Mouse (Mus musculus) small intestine, adult 2 months (tissue): ENCODE data around the gene Lrrc8d. TPM values are rescaled to one million over a fixed set of nuclear protein-coding genes. Genes with fewer than 3 reads are reported as not detected.
"Not testable (repeated sequence)": the region's sequence is repeated elsewhere in the genome, so short reads cannot be mapped to it uniquely, and the experiment has no call there.

Experiments
- H3K27ac ChIP-seq: fragments of 200-500 bp; 2 replicates; pipeline ENCODE4 v1.5.1; 2012; ENCODE audit warnings: low read depth, low read length, control low read depth, inconsistent platforms; ENCODE audit not compliant: insufficient read depth
- H3K27me3 ChIP-seq: fragments of 200-500 bp; 2 replicates; pipeline ENCODE4 v1.6.1; 2012; ENCODE audit warnings: mild to moderate bottlenecking, moderate library complexity, low read length, inconsistent platforms; ENCODE audit not compliant: control insufficient read depth, insufficient read depth
- H3K36me3 ChIP-seq: fragments of 200-500 bp; 2 replicates; pipeline ENCODE4 v1.6.1; 2012; ENCODE audit warnings: mild to moderate bottlenecking, low read length, control low read depth, inconsistent platforms; ENCODE audit not compliant: control insufficient read depth, insufficient read depth
- H3K4me1 ChIP-seq: fragments of 200-500 bp; 2 replicates; pipeline ENCODE4 v1.6.1; 2012; ENCODE audit warnings: low read length, inconsistent platforms, mixed read lengths; ENCODE audit not compliant: control insufficient read depth, insufficient read depth, insufficient read length
- H3K4me3 ChIP-seq: fragments of 200-500 bp; 2 replicates; pipeline ENCODE4 v1.5.1; 2012; ENCODE audit warnings: low read depth, mild to moderate bottlenecking, control low read depth, inconsistent platforms, low read length, moderate library complexity
- CTCF ChIP-seq: fragments of 200-500 bp; IDR thresholded peaks from 2 replicates; pipeline ENCODE4 v1.5.1; 2012; ENCODE audit warnings: low read depth, mild to moderate bottlenecking, control low read depth, inconsistent platforms, low read length, moderate library complexity, mixed read lengths; ENCODE audit not compliant: insufficient replicate concordance, insufficient read length; ENCODE audit errors: extremely low read depth
- POLR2A ChIP-seq: fragments of 200-500 bp; IDR thresholded peaks from 2 replicates; pipeline ENCODE4 v1.6.1; 2012; ENCODE audit warnings: low read depth, mild to moderate bottlenecking, control low read depth, inconsistent platforms, low read length, moderate library complexity
- WGBS: fragments of 180-500 bp; shearing (Covaris S2); methylation state at CpG from one replicate; pipeline ENCODE4 v1.1.7; 2018; 5-methylcytosine and 5-hydroxymethylcytosine counted together
- polyA plus RNA-seq: library from polyadenylated mRNA; depleted of rRNA; stranded (reverse); fragments of >200 nt; gene quantifications from 2 replicates; pipeline ENCODE4 v1.2.3, GENCODE M21; 2012

Lrrc8d gene
- polyA plus RNA-seq, 1 experiment: 16.6 TPM

DNA sequence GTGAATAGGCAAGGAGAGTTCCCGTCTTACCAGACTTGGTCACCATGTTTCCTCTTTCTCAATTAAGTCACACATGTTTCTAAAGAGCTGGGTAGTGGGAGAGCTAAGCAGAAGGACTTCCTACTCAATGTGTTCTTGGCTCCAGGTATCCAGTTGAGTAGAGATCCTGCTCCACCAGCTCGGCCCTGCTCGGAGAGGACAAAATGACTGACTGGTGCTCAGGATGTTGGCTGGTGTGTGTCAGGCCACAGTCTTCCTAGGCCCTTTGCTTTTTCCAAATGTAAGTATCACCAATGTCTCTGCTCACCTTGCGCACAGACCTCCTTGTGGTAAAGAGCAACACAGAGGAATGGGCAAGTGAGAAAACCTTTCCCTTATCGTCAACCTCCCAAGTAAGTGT, 161.8 kb downstream of the Lrrc8d start:
- H3K4me1 ChIP-seq: peaks cover 5% of the 10 kb centered on the region; the same call in 1 of the 2 replicates
- TF ChIP-seq CTCF: no peak
- no peak overlapping the region for H3K27ac ChIP-seq
- no peak overlapping the region for H3K4me3 ChIP-seq
- no peaks in the 10 kb centered on the region for H3K27me3 ChIP-seq
- H3K36me3 ChIP-seq: no peaks in the 10 kb centered on the region
- 94% methylated on average over 5 of the region's 5 CpGs for WGBS

- not testable (repeated sequence) for H3K27ac ChIP-seq, H3K27me3 ChIP-seq, H3K4me1 ChIP-seq, H3K4me3 ChIP-seq, H3K36me3 ChIP-seq
- WGBS: 78% methylated on average over 5 of the region's 5 CpGs
These were observed 165.4 kb downstream of the Lrrc8d start for GRCm38 (mm10) chr5:105865110-105865628.

DNA sequence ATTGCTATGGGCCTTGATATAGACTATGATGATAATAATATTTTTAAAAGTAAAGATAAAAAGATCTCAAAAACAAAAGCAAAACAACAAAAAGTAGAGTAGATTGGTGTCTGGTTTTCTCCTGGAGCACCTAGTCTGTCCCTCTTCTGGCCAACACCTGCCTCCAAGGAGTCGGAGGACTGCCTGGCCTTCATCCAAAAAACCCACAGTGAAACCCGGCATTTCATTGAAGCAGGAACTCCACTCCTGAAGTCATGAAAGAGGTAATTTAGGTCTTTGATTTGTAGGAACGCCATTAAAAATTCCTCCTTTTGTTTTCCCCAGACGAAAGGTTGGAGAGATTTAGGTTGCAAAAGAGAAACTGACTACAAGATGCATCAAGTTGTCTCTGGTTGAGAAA, 167.7 kb downstream of the Lrrc8d start:
- Histone ChIP-seq H3K27ac (no peak overlapping the region), H3K36me3 (no peaks in the 10 kb centered on the region), H3K27me3 (no peaks in the 10 kb centered on the region), H3K4me1 (no peaks in the 10 kb centered on the region), H3K4me3 (no peak overlapping the region)
- whole genome bisulfite sequencing: 15% methylated on average over 4 of the region's 4 CpGs
- TF ChIP-seq POLR2A (no peak), CTCF (no peak)

GRCm38 (mm10) chr5:105867841-105868447, 168.2 kb downstream of the Lrrc8d start:
- 57% methylated on average over 16 of the region's 16 CpGs for WGBS
- H3K4me3 ChIP-seq: no peak overlapping the region
- TF ChIP-seq CTCF: no peak
- TF ChIP-seq POLR2A: no peak
- no peak overlapping the region for H3K27ac ChIP-seq
- H3K36me3 ChIP-seq: no peaks in the 10 kb centered on the region
- H3K27me3 ChIP-seq: no peaks in the 10 kb centered on the region
- 0 out of 2 replicates have a peak, but pooled peaks cover 1% of the 10 kb centered on the region for H3K4me1 ChIP-seq

- Histone ChIP-seq H3K27ac (no peak overlapping the region), H3K4me3 (no peak overlapping the region), H3K27me3 (no peaks in the 10 kb centered on the region), H3K4me1 (0 out of 2 replicates have a peak, but pooled peaks cover 2% of the 10 kb centered on the region), H3K36me3 (no peaks in the 10 kb centered on the region)
- 26% methylated on average over 3 of the region's 3 CpGs for WGBS
- TF ChIP-seq CTCF (peak; percentile 83; the same call in 1 of the 2 replicates), POLR2A (no peak)
These were observed 168.8 kb downstream of the Lrrc8d start for GRCm38 (mm10) chr5:105868593-105868992.

- TF ChIP-seq POLR2A: no peak
- TF ChIP-seq CTCF: no peak
- WGBS: 91% methylated on average over 7 of the region's 7 CpGs
- no peaks in the 10 kb centered on the region for H3K27me3 ChIP-seq
- 0 out of 2 replicates have a peak, but pooled peaks cover 2% of the 10 kb centered on the region for H3K4me1 ChIP-seq
- H3K36me3 ChIP-seq: no peaks in the 10 kb centered on the region
- H3K4me3 ChIP-seq: no peak overlapping the region
- no peak overlapping the region for H3K27ac ChIP-seq
These were observed 170.0 kb downstream of the Lrrc8d start for GRCm38 (mm10) chr5:105869739-105870138.

GRCm38 (mm10) chr5:105871140-105871539, 171.4 kb downstream of the Lrrc8d start:
- TF ChIP-seq CTCF: no peak
- TF ChIP-seq POLR2A: no peak
- Histone ChIP-seq H3K4me1 (peaks cover 9% of the 10 kb centered on the region; the same call in 1 of the 2 replicates), H3K27ac (no peak overlapping the region), H3K27me3 (no peaks in the 10 kb centered on the region), H3K4me3 (no peak overlapping the region), H3K36me3 (no peaks in the 10 kb centered on the region)
- 80% methylated on average over 3 of the region's 3 CpGs for WGBS

DNA sequence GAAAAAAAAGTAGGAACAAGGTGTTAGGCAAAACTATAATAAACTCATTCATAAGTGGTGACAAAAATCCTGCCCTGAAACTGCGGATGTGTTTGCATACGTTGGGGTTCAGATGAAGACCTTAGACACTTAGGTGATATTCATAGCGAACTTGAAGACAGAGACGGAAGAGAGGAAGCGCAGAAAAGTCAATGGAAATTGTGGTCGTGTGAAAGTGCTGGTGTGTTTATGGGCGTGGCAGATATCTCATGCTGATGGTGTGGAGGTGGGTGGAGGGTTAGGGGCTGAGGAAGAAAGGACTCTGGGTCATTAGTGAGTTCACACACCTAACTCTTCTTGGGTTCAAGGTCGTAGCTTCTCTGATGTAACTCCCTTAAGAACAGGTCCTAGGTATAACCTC, 172.4 kb downstream of the Lrrc8d start:
- Histone ChIP-seq H3K27me3 (no peaks in the 10 kb centered on the region), H3K4me3 (no peak overlapping the region), H3K4me1 (peaks cover 9% of the 10 kb centered on the region; the same call in 1 of the 2 replicates), H3K27ac (no peak overlapping the region), H3K36me3 (no peaks in the 10 kb centered on the region)
- WGBS: 74% methylated on average over 8 of the region's 8 CpGs
- TF ChIP-seq CTCF (no peak), POLR2A (no peak)
